Mouse (Mus musculus) limb, embryonic 11.5 days (tissue): Measurements from ENCODE around the gene Pitpnb. TPM values are rescaled to one million over a fixed set of nuclear protein-coding genes. Genes with fewer than 3 reads are reported as not detected.

Experiments
- ATAC-seq: fragments of 200-750 bp; cut with Nextera tagmentation; 2 replicates; pipeline ENCODE4 v1.8.0; 2017; ENCODE audit warnings: low read depth; ENCODE audit not compliant: insufficient number of reproducible peaks, low FRiP score, low TSS enrichment
- DNase-seq: peaks from one replicate; pipeline ENCODE4 v3.0.0-alpha.2; 2015; ENCODE audit warnings: low spot score
- H3K27ac ChIP-seq: fragments of 300-500 bp; sonication (generic); replicated peaks from 2 replicates; pipeline ENCODE4 v1.5.1; 2014; ENCODE audit warnings: low read depth, mild to moderate bottlenecking, low read length
- H3K27me3 ChIP-seq: fragments of 300-500 bp; sonication (generic); 2 replicates; pipeline ENCODE4 v1.6.1; 2014; ENCODE audit warnings: mild to moderate bottlenecking, low read length, mixed read lengths; ENCODE audit not compliant: control insufficient read depth, insufficient read depth
- H3K36me3 ChIP-seq: fragments of 300-500 bp; sonication (generic); 2 replicates; pipeline ENCODE4 v1.6.1; 2014; ENCODE audit warnings: mild to moderate bottlenecking, low read length, moderate library complexity, mixed read lengths; ENCODE audit not compliant: control insufficient read depth, insufficient read depth
- H3K4me1 ChIP-seq: fragments of 300-500 bp; sonication (generic); 2 replicates; pipeline ENCODE4 v1.6.1; 2014; ENCODE audit warnings: low read length, mixed read lengths; ENCODE audit not compliant: control insufficient read depth, insufficient read depth
- H3K4me2 ChIP-seq: fragments of 300-500 bp; sonication (generic); 2 replicates; pipeline ENCODE4 v1.6.1; 2014; ENCODE audit warnings: low read depth, mild to moderate bottlenecking, moderate library complexity; ENCODE audit not compliant: severe bottlenecking
- H3K4me3 ChIP-seq: fragments of 300-500 bp; sonication (generic); 2 replicates; pipeline ENCODE4 v1.5.1; 2014; ENCODE audit warnings: low read depth, low read length
- H3K9ac ChIP-seq: fragments of 300-500 bp; sonication (generic); 2 replicates; pipeline ENCODE4 v1.6.1; 2014; ENCODE audit warnings: mild to moderate bottlenecking, low read length
- H3K9me3 ChIP-seq: fragments of 300-500 bp; sonication (generic); 2 replicates; pipeline ENCODE4 v1.6.1; 2016; ENCODE audit warnings: low read length; ENCODE audit not compliant: control insufficient read depth
- WGBS: fragments of 180-500 bp; shearing (Covaris S2); extraction: QIAGEN DNeasy Blood & Tissue Kit; methylation state at CpG from one replicate; pipeline ENCODE4 v1.1.7; 2014; 5-methylcytosine and 5-hydroxymethylcytosine counted together
- polyA plus RNA-seq: library from polyadenylated mRNA; unstranded; fragments of >200 nt; fragmentation: Nextera tagmentation; extraction: Ambion mirVana; gene quantifications from 2 replicates; pipeline ENCODE4 v1.2.1, GENCODE M21; 2014

Pitpnb gene
- polyA plus RNA-seq, 1 experiment from 2014 or later = 131 TPM

GRCm38 (mm10) chr5:111418202-111419120 is 87.9 kb downstream of the Pitpnb start:
- Histone ChIP-seq H3K4me1 (peaks cover 48% of the 10 kb centered on the region), H3K27ac (no peak overlapping the region), H3K4me2 (peak overlapping the region; percentile 93), H3K27me3 (peaks cover 48% of the 10 kb centered on the region), H3K4me3 (peak overlapping the region; percentile 69), H3K36me3 (peaks cover 4% of the 10 kb centered on the region; the same call in 1 of the 2 replicates), H3K9me3 (no peaks in the 10 kb centered on the region), H3K9ac (peak overlapping the region; percentile 84)
- DNase-seq (peak; percentile 63), ATAC-seq (no peak)
- WGBS = under 1% methylated on average over 58 of the region's 63 CpGs

DNA sequence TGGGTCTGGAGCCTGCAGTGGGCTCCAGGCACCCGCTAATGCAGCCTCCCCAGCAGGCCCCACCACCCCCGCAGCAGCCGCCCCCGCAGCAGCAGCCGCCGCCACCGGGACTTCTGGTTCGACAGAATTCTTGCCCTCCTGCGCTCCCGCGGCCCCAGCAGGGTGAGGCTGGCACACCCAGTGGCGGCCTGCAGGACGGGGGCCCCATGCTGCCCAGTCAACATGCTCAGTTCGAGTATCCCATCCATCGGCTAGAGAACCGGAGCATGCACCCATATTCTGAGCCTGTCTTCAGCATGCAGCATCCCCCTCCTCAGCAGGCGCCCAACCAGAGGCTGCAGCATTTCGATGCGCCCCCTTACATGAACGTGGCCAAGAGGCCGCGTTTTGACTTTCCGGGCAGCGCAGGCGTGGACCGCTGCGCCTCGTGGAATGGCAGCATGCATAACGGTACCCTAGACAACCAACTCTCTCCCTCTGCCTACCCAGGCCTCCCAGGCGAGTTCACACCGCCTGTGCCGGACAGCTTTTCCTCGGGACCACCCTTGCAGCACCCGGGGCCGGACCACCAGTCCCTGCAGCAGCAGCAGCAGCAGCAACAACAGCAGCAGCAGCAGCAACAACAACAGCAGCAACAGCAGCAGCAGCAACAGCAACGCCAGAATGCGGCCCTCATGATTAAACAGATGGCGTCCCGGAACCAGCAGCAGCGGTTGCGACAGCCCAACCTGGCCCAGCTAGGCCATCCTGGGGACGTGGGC is 88.7 kb downstream of the Pitpnb start:
- Histone ChIP-seq H3K27ac (no peak overlapping the region), H3K4me1 (peaks cover 45% of the 10 kb centered on the region), H3K9me3 (no peaks in the 10 kb centered on the region), H3K27me3 (peaks cover 41% of the 10 kb centered on the region), H3K9ac (peak overlapping the region; percentile 84), H3K36me3 (peaks cover 4% of the 10 kb centered on the region; the same call in 1 of the 2 replicates), H3K4me2 (peak overlapping the region; percentile 93), H3K4me3 (peak overlapping the region; percentile 69)
- DNase-seq (peak; percentile 62), ATAC-seq (no peak)
- WGBS = 3% methylated on average over 42 of the region's 42 CpGs

- DNase-seq = peak; percentile 61
- no peak for ATAC-seq
- Histone ChIP-seq H3K4me1 (peaks cover 36% of the 10 kb centered on the region), H3K27ac (no peak overlapping the region), H3K9ac (peak overlapping the region; percentile 49), H3K27me3 (peaks cover 38% of the 10 kb centered on the region), H3K4me2 (peak overlapping the region; percentile 93), H3K36me3 (peaks cover 4% of the 10 kb centered on the region; the same call in 1 of the 2 replicates), H3K9me3 (no peaks in the 10 kb centered on the region), H3K4me3 (peak overlapping the region; percentile 69)
- WGBS = 1% methylated on average over 56 of the region's 56 CpGs
These were observed 89.6 kb downstream of the Pitpnb start for GRCm38 (mm10) chr5:111420011-111420691.

DNA sequence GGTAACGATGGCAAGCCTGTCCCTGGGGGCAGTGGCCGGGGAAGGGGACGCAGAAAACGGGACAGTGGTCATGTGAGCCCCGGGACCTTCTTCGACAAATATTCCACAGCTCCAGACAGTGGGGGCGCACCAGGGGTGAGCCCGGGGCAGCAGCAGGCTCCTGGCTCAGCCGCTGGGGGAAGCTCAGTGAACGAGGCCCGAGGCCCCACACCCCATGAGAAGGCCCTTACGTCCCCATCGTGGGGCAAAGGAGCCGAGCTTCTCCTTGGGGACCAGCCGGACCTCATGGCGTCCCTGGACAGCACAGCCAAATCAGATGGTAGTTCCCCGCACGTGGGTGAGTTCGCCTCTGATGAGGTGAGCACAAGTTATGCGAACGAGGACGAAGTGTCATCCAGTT is 90.3 kb downstream of the Pitpnb start:
- H3K4me3 ChIP-seq = peak overlapping the region; percentile 69
- H3K9ac ChIP-seq = peak overlapping the region; percentile 34; the same call in 1 of the 2 replicates
- WGBS = 38% methylated on average over 22 of the region's 22 CpGs
- no peaks in the 10 kb centered on the region for H3K9me3 ChIP-seq
- no peak for DNase-seq
- H3K4me2 ChIP-seq = peak overlapping the region; percentile 93
- no peak overlapping the region for H3K27ac ChIP-seq
- peaks cover 4% of the 10 kb centered on the region; the same call in 1 of the 2 replicates for H3K36me3 ChIP-seq
- no peak for ATAC-seq
- H3K4me1 ChIP-seq = peaks cover 36% of the 10 kb centered on the region
- peaks cover 38% of the 10 kb centered on the region for H3K27me3 ChIP-seq

GRCm38 (mm10) chr5:111421424-111421823 is 90.9 kb downstream of the Pitpnb start:
- H3K27me3 ChIP-seq = peaks cover 38% of the 10 kb centered on the region
- DNase-seq (no peak), ATAC-seq (no peak)
- no peak overlapping the region; the same call in 1 of the 2 replicates for H3K4me3 ChIP-seq
- H3K9me3 ChIP-seq = no peaks in the 10 kb centered on the region
- peak overlapping the region; percentile 93 for H3K4me2 ChIP-seq
- H3K9ac ChIP-seq = 0 out of 2 replicates have a peak overlapping the region, but pooled peaks have one; percentile 34
- H3K36me3 ChIP-seq = peaks cover 4% of the 10 kb centered on the region; the same call in 1 of the 2 replicates
- H3K27ac ChIP-seq = no peak overlapping the region
- peaks cover 34% of the 10 kb centered on the region for H3K4me1 ChIP-seq
- WGBS = 65% methylated on average over 15 of the region's 15 CpGs

DNA sequence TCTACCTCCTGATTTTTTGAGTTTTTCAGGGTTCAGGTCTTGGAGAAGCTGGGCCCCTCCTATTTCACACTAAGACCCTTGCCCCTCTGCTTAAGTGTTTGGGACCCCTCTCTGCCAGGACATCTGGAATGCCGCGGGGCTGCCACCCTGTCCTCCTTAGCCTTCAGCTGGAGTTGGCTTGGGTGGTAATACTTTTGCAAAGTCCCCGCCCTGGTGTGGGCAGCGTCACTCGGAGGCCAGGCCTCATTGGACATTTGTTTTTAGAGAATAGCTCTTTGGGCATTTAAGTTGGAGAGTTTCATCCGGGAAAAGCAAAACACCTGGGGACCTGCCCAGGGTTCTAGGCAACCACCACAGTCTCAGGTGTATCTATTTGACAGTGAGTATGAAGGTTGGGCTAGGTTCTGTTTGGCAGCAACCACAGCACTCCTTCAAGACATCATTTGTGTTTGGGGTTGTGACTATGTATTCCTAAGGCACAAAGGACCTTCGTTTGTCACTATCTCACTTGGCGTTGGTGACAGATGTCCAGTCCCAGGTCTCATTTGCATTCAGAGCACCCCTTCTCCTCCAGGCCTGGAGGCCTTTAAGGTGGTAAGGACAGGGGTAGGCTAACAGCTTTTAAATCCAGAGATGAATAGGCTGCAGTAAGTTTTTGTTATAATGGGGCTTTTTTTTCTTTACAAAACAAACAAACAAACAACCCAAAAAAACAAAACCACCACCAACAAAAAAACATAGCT is 91.7 kb downstream of the Pitpnb start:
- Histone ChIP-seq H3K27ac (no peak overlapping the region), H3K4me2 (peak overlapping the region; percentile 93), H3K4me3 (no peak overlapping the region), H3K9me3 (no peaks in the 10 kb centered on the region), H3K36me3 (peaks cover 6% of the 10 kb centered on the region; the same call in 1 of the 2 replicates), H3K4me1 (peaks cover 33% of the 10 kb centered on the region), H3K9ac (no peak overlapping the region), H3K27me3 (peaks cover 38% of the 10 kb centered on the region)
- no peak for ATAC-seq
- 73% methylated on average over 8 of the region's 8 CpGs for WGBS
- no peak for DNase-seq

- WGBS = 77% methylated on average over 10 of the region's 10 CpGs
- H3K4me1 ChIP-seq = peaks cover 33% of the 10 kb centered on the region
- ATAC-seq (no peak), DNase-seq (no peak)
- no peak overlapping the region for H3K27ac ChIP-seq
- no peak overlapping the region for H3K9ac ChIP-seq
- no peak overlapping the region for H3K4me2 ChIP-seq
- H3K27me3 ChIP-seq = peaks cover 38% of the 10 kb centered on the region
- no peak overlapping the region for H3K4me3 ChIP-seq
- H3K36me3 ChIP-seq = peaks cover 6% of the 10 kb centered on the region; the same call in 1 of the 2 replicates
- no peaks in the 10 kb centered on the region for H3K9me3 ChIP-seq
These were observed 92.4 kb downstream of the Pitpnb start for GRCm38 (mm10) chr5:111423011-111423410.
